Mouse (Mus musculus) heart, adult 2 months (tissue): ENCODE data around the gene Topaz1.

Experiments
- CTCF ChIP-seq: fragments of 200-600 bp; IDR thresholded peaks from 2 replicates; pipeline ENCODE4 v1.8.1; 2022; ENCODE audit warnings: antibody characterized with exemption, mild to moderate bottlenecking, moderate library complexity
- POLR2A ChIP-seq: fragments of 200-500 bp; IDR thresholded peaks from 2 replicates; pipeline ENCODE4 v1.6.1; 2011; ENCODE audit warnings: mild to moderate bottlenecking, low read depth, low read length, control low read depth; ENCODE audit not compliant: insufficient read depth

GRCm38 (mm10) chr9:122736001-122736400 lies 11.1 kb upstream of the Topaz1 start:
- no peak for TF ChIP-seq CTCF
- no peak for TF ChIP-seq POLR2A
